Mouse (Mus musculus): ENCODE measurements around the gene Fry. TPM values are rescaled to one million over a fixed set of nuclear protein-coding genes. Genes with fewer than 3 reads are reported as not detected.

Gene Fry
- total and polyA plus RNA-seq, 3 experiments, result 43.8 to 153 (median 117) TPM

- Histone ChIP-seq H3K36me3 (ENCODE audit: control insufficient read depth, insufficient read depth, low read length) (peaks cover 6% of the 10 kb centered on the region; the same call in 1 of the 2 replicates), H3K4me3 (no peak overlapping the region), H3K4me1 (ENCODE audit: control insufficient read depth, insufficient read depth, low read length) (peaks cover 9% of the 10 kb centered on the region), H3K27me3 (ENCODE audit: control insufficient read depth, insufficient read depth, low read length) (no peaks in the 10 kb centered on the region), H3K79me2 (replicated peaks; ENCODE audit: control insufficient read depth, insufficient read depth, low read length) (peaks cover 9% of the 10 kb centered on the region), H3K27ac (peak overlapping the region; percentile 90), H3K9ac (ENCODE audit: low read depth, low read length) (no peak overlapping the region)
- peak; percentile 32 to 37 for DNase-seq
- 27% methylated on average over 11 of the region's 11 CpGs for WGBS
- intact Hi-C loops (cut with DNase I), result loop anchor here (2.0 to 5.0 kb wide), 2 partner anchors 38 to 62 kb away; no protein-coding TSS in a partner anchor
- no peak for TF ChIP-seq POLR2A (IDR thresholded peaks at IDR 0.05; ENCODE audit: insufficient read depth, low read depth, low read length)
- TF ChIP-seq EP300 (IDR thresholded peaks at IDR 0.05; ENCODE audit: insufficient read depth, low read depth, low read length), result no peak
- no peak for TF ChIP-seq CTCF (IDR thresholded peaks at IDR 0.05)
Measured at GRCm38 (mm10) chr5:150294306-150294705, 175.9 kb downstream of the Fry start.

GRCm38 (mm10) chr5:150295096-150295495, 176.7 kb downstream of the Fry start:
- no peaks in the 10 kb centered on the region for H3K27me3 ChIP-seq (ENCODE audit: control insufficient read depth, insufficient read depth, low read length)
- 34% methylated on average over 11 of the region's 11 CpGs for WGBS
- peaks cover 12% of the 10 kb centered on the region for H3K4me1 ChIP-seq (ENCODE audit: control insufficient read depth, insufficient read depth, low read length)
- DNase-seq, result peak; percentile 62 to 75
- H3K79me2 ChIP-seq (replicated peaks; ENCODE audit: control insufficient read depth, insufficient read depth, low read length), result peaks cover 13% of the 10 kb centered on the region
- peak overlapping the region; percentile 47 for H3K4me3 ChIP-seq
- H3K27ac ChIP-seq, result peak overlapping the region; percentile 90
- H3K36me3 ChIP-seq (ENCODE audit: control insufficient read depth, insufficient read depth, low read length), result peaks cover 6% of the 10 kb centered on the region; the same call in 1 of the 2 replicates
- intact Hi-C loops (cut with DNase I), result loop anchor here (2.0 kb wide), 1 partner anchor 38 kb away; no protein-coding TSS in a partner anchor
- peak overlapping the region; percentile 22 for H3K9ac ChIP-seq (ENCODE audit: low read depth, low read length)
- no peak for TF ChIP-seq CTCF (IDR thresholded peaks at IDR 0.05)
- TF ChIP-seq EP300 (IDR thresholded peaks at IDR 0.05; ENCODE audit: insufficient read depth, low read depth, low read length), result peak; percentile 83
- peak; percentile 51 for TF ChIP-seq POLR2A (IDR thresholded peaks at IDR 0.05; ENCODE audit: insufficient read depth, low read depth, low read length)

GRCm38 (mm10) chr5:150298969-150299368, 180.5 kb downstream of the Fry start:
- H3K36me3 ChIP-seq (ENCODE audit: control insufficient read depth, insufficient read depth, low read length), result peaks cover 7% of the 10 kb centered on the region
- no peak overlapping the region for H3K9ac ChIP-seq (ENCODE audit: low read depth, low read length)
- peaks cover 15% of the 10 kb centered on the region for H3K79me2 ChIP-seq (replicated peaks; ENCODE audit: control insufficient read depth, insufficient read depth, low read length)
- DNase-seq, result no peak
- H3K27me3 ChIP-seq (ENCODE audit: control insufficient read depth, insufficient read depth, low read length), result no peaks in the 10 kb centered on the region
- peaks cover 17% of the 10 kb centered on the region for H3K4me1 ChIP-seq (ENCODE audit: control insufficient read depth, insufficient read depth, low read length)
- no peak overlapping the region for H3K27ac ChIP-seq
- intact Hi-C loops (cut with DNase I), result no loop called here
- 78% methylated on average over 6 of the region's 6 CpGs for WGBS
- H3K4me3 ChIP-seq, result no peak overlapping the region
- no peak for TF ChIP-seq CTCF (IDR thresholded peaks at IDR 0.05)
- no peak for TF ChIP-seq POLR2A (IDR thresholded peaks at IDR 0.05; ENCODE audit: insufficient read depth, low read depth, low read length)
- no peak for TF ChIP-seq EP300 (IDR thresholded peaks at IDR 0.05; ENCODE audit: insufficient read depth, low read depth, low read length)

GRCm38 (mm10) chr5:150302123-150302522, 183.7 kb downstream of the Fry start:
- peaks cover 6% of the 10 kb centered on the region for H3K36me3 ChIP-seq (ENCODE audit: control insufficient read depth, insufficient read depth, low read length)
- WGBS, result 72% methylated on average over 2 of the region's 2 CpGs
- peaks cover 16% of the 10 kb centered on the region for H3K4me1 ChIP-seq (ENCODE audit: control insufficient read depth, insufficient read depth, low read length)
- intact Hi-C loops (cut with DNase I), result no loop called here
- no peak overlapping the region for H3K27ac ChIP-seq
- no peaks in the 10 kb centered on the region for H3K27me3 ChIP-seq (ENCODE audit: control insufficient read depth, insufficient read depth, low read length)
- TF ChIP-seq CTCF (IDR thresholded peaks at IDR 0.05), result no peak
- no peak for TF ChIP-seq POLR2A (IDR thresholded peaks at IDR 0.05; ENCODE audit: insufficient read depth, low read depth, low read length)
- no peak for TF ChIP-seq EP300 (IDR thresholded peaks at IDR 0.05; ENCODE audit: insufficient read depth, low read depth, low read length)
- DNase-seq, result no peak
- H3K79me2 ChIP-seq (replicated peaks; ENCODE audit: control insufficient read depth, insufficient read depth, low read length), result peaks cover 15% of the 10 kb centered on the region
- H3K9ac ChIP-seq (ENCODE audit: low read depth, low read length), result no peak overlapping the region
- H3K4me3 ChIP-seq, result no peak overlapping the region

GRCm38 (mm10) chr5:150302996-150303395, 184.6 kb downstream of the Fry start:
- no peak for DNase-seq
- intact Hi-C loops (cut with DNase I), result no loop called here
- no peak overlapping the region for H3K4me3 ChIP-seq

GRCm38 (mm10) chr5:150306497-150306896, 188.1 kb downstream of the Fry start:
- no peak overlapping the region for H3K9ac ChIP-seq (ENCODE audit: low read depth, low read length)
- peaks cover 9% of the 10 kb centered on the region for H3K4me1 ChIP-seq (ENCODE audit: control insufficient read depth, insufficient read depth, low read length)
- H3K36me3 ChIP-seq (ENCODE audit: control insufficient read depth, insufficient read depth, low read length), result peaks cover under 1% of the 10 kb centered on the region
- H3K27me3 ChIP-seq (ENCODE audit: control insufficient read depth, insufficient read depth, low read length), result no peaks in the 10 kb centered on the region
- peaks cover 4% of the 10 kb centered on the region; the same call in 1 of the 2 replicates for H3K79me2 ChIP-seq (replicated peaks; ENCODE audit: control insufficient read depth, insufficient read depth, low read length)
- intact Hi-C loops (cut with DNase I), result no loop called here
- TF ChIP-seq CTCF (IDR thresholded peaks at IDR 0.05) (no peak), EP300 (IDR thresholded peaks at IDR 0.05; ENCODE audit: insufficient read depth, low read depth, low read length) (no peak), POLR2A (IDR thresholded peaks at IDR 0.05; ENCODE audit: insufficient read depth, low read depth, low read length) (no peak)
- 72% methylated on average over 5 of the region's 5 CpGs for WGBS
- no peak overlapping the region for H3K4me3 ChIP-seq
- no peak for DNase-seq
- H3K27ac ChIP-seq, result peak overlapping the region; percentile 5

More at GRCm38 (mm10) chr5:150302996-150303395, 184.6 kb downstream of the Fry start:
- Histone ChIP-seq H3K79me2 (replicated peaks; ENCODE audit: control insufficient read depth, insufficient read depth, low read length) (peaks cover 15% of the 10 kb centered on the region), H3K36me3 (ENCODE audit: control insufficient read depth, insufficient read depth, low read length) (peaks cover 6% of the 10 kb centered on the region), H3K9ac (ENCODE audit: low read depth, low read length) (no peak overlapping the region), H3K27ac (no peak overlapping the region; the same call in 1 of the 2 replicates), H3K4me1 (ENCODE audit: control insufficient read depth, insufficient read depth, low read length) (peaks cover 20% of the 10 kb centered on the region), H3K27me3 (ENCODE audit: control insufficient read depth, insufficient read depth, low read length) (no peaks in the 10 kb centered on the region)
- TF ChIP-seq POLR2A (IDR thresholded peaks at IDR 0.05; ENCODE audit: insufficient read depth, low read depth, low read length) (no peak), EP300 (IDR thresholded peaks at IDR 0.05; ENCODE audit: insufficient read depth, low read depth, low read length) (no peak), CTCF (IDR thresholded peaks at IDR 0.05) (no peak)
- WGBS, result 55% methylated on average over 5 of the region's 5 CpGs
